Mouse (Mus musculus) liver, postnatal 0 days (tissue): ENCODE measurements at regions not wholly inside any gene's neighbourhood (a gene's known extent, or its start where the extent isn't known, plus 50 kb on each side); places are given as distances from the start of the nearest gene placed in this dataset.

Experiments used
- ATAC-seq: fragments of 200-750 bp; cut with Nextera tagmentation; 2 replicates; pipeline ENCODE4 v1.8.0; 2017; ENCODE audit warnings: mild to moderate bottlenecking, moderate library complexity
- DNase-seq: peaks from one replicate; pipeline ENCODE4 v3.0.0-alpha.2; 2016
- H3K27ac ChIP-seq: fragments of 300-500 bp; sonication (generic); 2 replicates; pipeline ENCODE4 v1.5.1; 2014; ENCODE audit warnings: antibody characterized with exemption, moderate library complexity, mild to moderate bottlenecking, low read depth
- H3K27me3 ChIP-seq: fragments of 300-500 bp; sonication (generic); 2 replicates; pipeline ENCODE4 v1.6.1; 2014; ENCODE audit warnings: low read length, control low read depth, mixed read lengths; ENCODE audit not compliant: insufficient read depth
- H3K36me3 ChIP-seq: fragments of 300-500 bp; sonication (generic); replicated peaks from 2 replicates; pipeline ENCODE4 v1.6.1; 2014; ENCODE audit warnings: mild to moderate bottlenecking, control low read depth, low read length, moderate library complexity, mixed read lengths; ENCODE audit not compliant: insufficient read depth
- H3K4me1 ChIP-seq: fragments of 300-500 bp; sonication (generic); 2 replicates; pipeline ENCODE4 v1.6.1; 2014; ENCODE audit warnings: antibody characterized with exemption, mild to moderate bottlenecking, control low read depth; ENCODE audit not compliant: insufficient read depth
- H3K4me2 ChIP-seq: fragments of 300-500 bp; sonication (generic); 2 replicates; pipeline ENCODE4 v1.6.1; 2014; ENCODE audit warnings: low read depth, mild to moderate bottlenecking, low read length, moderate library complexity, mixed read lengths
- H3K4me3 ChIP-seq: fragments of 300-500 bp; sonication (generic); 2 replicates; pipeline ENCODE4 v1.5.1; 2014; ENCODE audit warnings: low read depth, low read length
- H3K9ac ChIP-seq: fragments of 300-500 bp; sonication (generic); replicated peaks from 2 replicates; pipeline ENCODE4 v1.6.1; 2014; ENCODE audit warnings: mild to moderate bottlenecking, moderate library complexity
- H3K9me3 ChIP-seq: fragments of 300-500 bp; sonication (generic); 2 replicates; pipeline ENCODE4 v1.6.1; 2016; ENCODE audit warnings: mild to moderate bottlenecking, control low read depth, low read length, mixed read lengths
- CTCF ChIP-seq: sonication (generic); IDR thresholded peaks from 2 replicates; pipeline ENCODE4 v1.5.1; 2016; ENCODE audit warnings: antibody characterized with exemption, low read depth
- EP300 ChIP-seq: IDR thresholded peaks from 2 replicates; pipeline ENCODE4 v1.6.1; 2016; ENCODE audit warnings: antibody characterized with exemption, low read depth, mild to moderate bottlenecking
- WGBS: fragments of 180-500 bp; shearing (Covaris S2); extraction: QIAGEN DNeasy Blood & Tissue Kit; methylation state at CpG from one replicate; pipeline ENCODE4 v1.1.7; 2014; ENCODE audit not compliant: insufficient replicate concordance; 5-methylcytosine and 5-hydroxymethylcytosine counted together

- TF ChIP-seq EP300, result no peak
- no peak for TF ChIP-seq CTCF
- Histone ChIP-seq H3K36me3 (no peaks in the 10 kb centered on the region), H3K4me2 (no peak overlapping the region), H3K9ac (no peak overlapping the region), H3K4me1 (no peaks in the 10 kb centered on the region), H3K4me3 (no peak overlapping the region), H3K27ac (no peak overlapping the region), H3K9me3 (no peaks in the 10 kb centered on the region), H3K27me3 (no peaks in the 10 kb centered on the region)
- DNase-seq (no peak), ATAC-seq (no peak)
- 74% methylated on average over 3 of the region's 3 CpGs for WGBS
Observed at GRCm38 (mm10) chr15:93155756-93156155, 119.2 kb downstream of the Gxylt1 start.

GRCm38 (mm10) chr15:93154022-93154421 is 121.0 kb downstream of the Gxylt1 start:
- H3K4me3 ChIP-seq, result no peak overlapping the region
- TF ChIP-seq EP300, result no peak
- TF ChIP-seq CTCF, result peak; percentile 17; the same call in 1 of the 2 replicates
- no peak overlapping the region for H3K4me2 ChIP-seq
- ATAC-seq (no peak), DNase-seq (no peak)
- no peaks in the 10 kb centered on the region for H3K36me3 ChIP-seq
- WGBS, result 56% methylated on average over 4 of the region's 4 CpGs
- H3K4me1 ChIP-seq, result no peaks in the 10 kb centered on the region
- H3K9me3 ChIP-seq, result no peaks in the 10 kb centered on the region
- no peak overlapping the region for H3K9ac ChIP-seq
- no peaks in the 10 kb centered on the region for H3K27me3 ChIP-seq
- H3K27ac ChIP-seq, result no peak overlapping the region

- WGBS, result 68% methylated on average over 9 of the region's 9 CpGs
- ATAC-seq (no peak), DNase-seq (no peak)
- no peaks in the 10 kb centered on the region for H3K36me3 ChIP-seq
- no peak overlapping the region for H3K27ac ChIP-seq
- H3K4me3 ChIP-seq, result no peak overlapping the region
- no peaks in the 10 kb centered on the region for H3K9me3 ChIP-seq
- H3K9ac ChIP-seq, result no peak overlapping the region
- H3K4me1 ChIP-seq, result no peaks in the 10 kb centered on the region
- no peaks in the 10 kb centered on the region for H3K27me3 ChIP-seq
- no peak overlapping the region for H3K4me2 ChIP-seq
- TF ChIP-seq CTCF (no peak), EP300 (no peak)
Observed at GRCm38 (mm10) chr15:93144899-93145298, 130.1 kb downstream of the Gxylt1 start.

- H3K4me1 ChIP-seq, result no peaks in the 10 kb centered on the region
- DNase-seq, result no peak
- H3K4me3 ChIP-seq, result no peak overlapping the region
- H3K9me3 ChIP-seq, result no peaks in the 10 kb centered on the region
- H3K36me3 ChIP-seq, result no peaks in the 10 kb centered on the region
- no peak overlapping the region for H3K4me2 ChIP-seq
- H3K9ac ChIP-seq, result no peak overlapping the region
- ATAC-seq, result no peak
- H3K27ac ChIP-seq, result no peak overlapping the region
- TF ChIP-seq CTCF, result no peak
- no peak for TF ChIP-seq EP300
- H3K27me3 ChIP-seq, result no peaks in the 10 kb centered on the region
- whole genome bisulfite sequencing, result 56% methylated on average over 4 of the region's 4 CpGs
Observed at GRCm38 (mm10) chr15:93144264-93144663, 130.7 kb downstream of the Gxylt1 start.

GRCm38 (mm10) chr15:93133379-93133778 is 141.6 kb downstream of the Gxylt1 start:
- H3K9me3 ChIP-seq, result no peaks in the 10 kb centered on the region
- no peaks in the 10 kb centered on the region for H3K27me3 ChIP-seq
- TF ChIP-seq CTCF, result no peak
- TF ChIP-seq EP300, result no peak
- H3K9ac ChIP-seq, result no peak overlapping the region
- H3K4me3 ChIP-seq, result no peak overlapping the region
- no peaks in the 10 kb centered on the region for H3K4me1 ChIP-seq
- DNase-seq, result no peak
- no peak overlapping the region for H3K4me2 ChIP-seq
- 76% methylated on average over 18 of the region's 18 CpGs for WGBS
- H3K36me3 ChIP-seq, result no peaks in the 10 kb centered on the region
- no peak for ATAC-seq
- no peak overlapping the region for H3K27ac ChIP-seq

- Histone ChIP-seq H3K9me3 (no peaks in the 10 kb centered on the region), H3K27ac (no peak overlapping the region), H3K4me1 (no peaks in the 10 kb centered on the region), H3K9ac (no peak overlapping the region), H3K36me3 (no peaks in the 10 kb centered on the region), H3K4me2 (no peak overlapping the region), H3K4me3 (no peak overlapping the region), H3K27me3 (no peaks in the 10 kb centered on the region)
- TF ChIP-seq EP300 (no peak), CTCF (no peak)
- no peak for DNase-seq
- no peak for ATAC-seq
Observed at GRCm38 (mm10) chr15:93131056-93131455, 143.9 kb downstream of the Gxylt1 start.

DNA sequence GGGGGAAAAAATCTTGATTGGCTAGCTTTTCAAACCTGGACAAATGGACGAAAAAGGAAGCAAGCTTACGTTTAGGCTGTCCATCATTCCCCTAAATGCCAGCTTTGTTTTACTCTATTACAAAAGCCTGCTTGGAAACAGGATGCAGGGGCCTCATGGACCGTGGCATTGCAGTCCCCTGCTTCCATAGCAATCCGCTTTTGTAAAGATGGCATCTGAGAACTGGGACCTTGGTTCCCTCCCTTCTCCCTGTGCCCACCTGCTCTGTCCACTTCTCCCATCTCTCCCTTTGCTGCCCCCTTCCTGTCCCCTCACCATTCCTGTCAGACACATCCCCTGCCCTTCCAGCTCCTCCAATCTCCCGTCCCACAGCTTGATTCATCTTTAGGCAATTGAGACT is 149.7 kb downstream of the Gxylt1 start:
- Histone ChIP-seq H3K36me3 (no peaks in the 10 kb centered on the region), H3K4me2 (no peak overlapping the region), H3K4me3 (no peak overlapping the region), H3K9ac (no peak overlapping the region), H3K4me1 (no peaks in the 10 kb centered on the region), H3K27ac (no peak overlapping the region), H3K27me3 (no peaks in the 10 kb centered on the region), H3K9me3 (no peaks in the 10 kb centered on the region)
- DNase-seq (no peak), ATAC-seq (no peak)
- WGBS, result 69% methylated on average over 5 of the region's 5 CpGs
- TF ChIP-seq EP300 (no peak), CTCF (no peak)
